Mouse (Mus musculus) gastrocnemius, postnatal 10 days (tissue): ENCODE data around the gene Sox15. TPM values are rescaled to one million over a fixed set of nuclear protein-coding genes. Genes with fewer than 3 reads are reported as not detected.

ENCODE experiments used
- DNase-seq: peaks from one replicate; pipeline ENCODE4 v3.0.0; 2021; ENCODE audit warnings: mixed read lengths
- total RNA-seq, 2 experiments: library from RNA; stranded (reverse); gene quantifications; 2 replicates each; pipeline ENCODE4 v1.2.3; 2021

The Sox15 gene
- total RNA-seq, 2 experiments from 2014 or later: 0.32 TPM; not detected in 1

DNA sequence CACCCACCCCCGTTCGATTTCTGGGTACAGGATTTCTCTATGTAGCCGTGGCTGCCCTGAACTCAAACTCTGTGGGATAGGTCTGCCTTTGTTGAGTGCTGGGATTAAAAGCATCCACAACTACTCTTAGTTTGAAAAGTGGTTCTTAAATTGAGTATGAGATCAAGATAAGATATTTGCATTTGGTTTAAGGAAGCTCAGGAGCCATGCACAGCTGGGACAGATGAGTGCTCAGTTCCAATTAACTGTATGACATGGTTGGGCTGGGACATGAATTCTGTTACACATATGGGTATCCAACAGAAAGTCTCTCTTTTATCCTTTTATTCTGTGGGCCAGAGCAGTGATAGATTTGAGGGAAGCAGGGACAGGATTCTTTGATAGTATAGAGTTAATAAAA, 19.6 kb upstream of the Sox15 start:
- no peak for DNase-seq

- no peak for DNase-seq
Observed at GRCm38 (mm10) chr11:69645860-69646259, 9.3 kb upstream of the Sox15 start.

DNA sequence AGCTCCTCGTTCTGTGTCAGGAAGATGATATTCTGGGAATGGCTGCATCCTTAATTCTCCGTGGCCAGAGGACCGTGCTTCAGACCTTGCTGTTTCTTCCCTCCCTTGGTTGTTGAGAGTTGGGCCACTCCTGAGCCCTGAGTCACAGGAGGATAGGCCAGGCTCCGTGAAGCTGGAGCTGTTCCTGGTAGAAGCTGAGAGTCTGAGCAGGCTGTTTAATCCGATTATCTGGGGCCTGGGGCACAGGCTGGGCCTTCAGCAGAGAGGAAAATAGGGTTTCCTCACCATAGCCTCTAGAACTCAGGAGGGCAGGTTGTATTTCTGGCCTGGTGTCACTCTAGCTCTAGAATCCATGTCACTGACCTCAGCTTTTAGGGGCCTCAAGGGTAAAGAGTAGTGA, 1.7 kb upstream of the Sox15 start:
- no peak for DNase-seq

DNA sequence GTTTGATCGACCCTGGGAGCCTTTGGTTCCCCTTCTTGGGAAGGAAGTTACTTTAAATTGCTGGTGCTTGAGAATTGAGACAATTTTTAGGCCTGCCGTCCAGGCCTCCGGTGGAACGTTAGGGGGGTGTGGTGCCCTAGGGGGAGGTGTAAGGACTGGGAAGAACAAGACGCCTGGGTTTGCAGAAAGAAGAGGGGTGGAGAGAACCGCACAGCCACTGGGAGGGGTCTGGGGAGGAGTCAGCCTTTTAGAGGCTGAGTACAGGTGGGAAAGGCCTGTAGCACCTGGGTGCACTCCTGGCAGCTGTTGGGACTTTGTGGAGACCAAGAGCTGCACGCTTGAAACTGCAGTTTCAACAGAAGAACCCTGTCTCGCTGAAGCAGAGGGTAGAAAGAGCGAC, 354 bp upstream of the Sox15 start:
- no peak for DNase-seq

DNA sequence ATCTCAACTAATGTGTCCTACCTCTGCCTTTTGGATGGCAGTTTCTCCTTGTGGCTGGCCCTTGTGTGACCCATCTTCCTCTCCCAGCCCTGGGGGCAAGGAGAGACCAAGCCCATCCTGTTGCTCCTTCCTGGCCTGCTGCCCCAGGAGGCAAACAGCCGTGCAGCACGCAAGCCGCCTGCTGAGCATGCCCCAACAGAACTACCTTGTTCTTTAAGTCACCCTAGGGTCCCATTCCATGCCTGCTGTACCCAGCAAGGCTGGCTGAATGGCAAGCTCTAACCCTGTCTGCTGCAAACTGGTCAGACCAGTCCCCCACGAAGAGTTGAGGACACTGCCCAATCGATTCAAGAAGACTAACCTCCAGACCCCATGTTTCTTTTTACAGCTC, 946 bp downstream of the Sox15 start:
- DNase-seq: no peak

GRCm38 (mm10) chr11:69656617-69657461, 1.7 kb downstream of the Sox15 start:
- no peak for DNase-seq

GRCm38 (mm10) chr11:69657462-69657881, 2.4 kb downstream of the Sox15 start:
- no peak for DNase-seq

GRCm38 (mm10) chr11:69661221-69661881, 6.2 kb downstream of the Sox15 start:
- no peak for DNase-seq

GRCm38 (mm10) chr11:69662213-69662966, 7.3 kb downstream of the Sox15 start, which contains the start of gene Mpdu1:
Gene Mpdu1, minus strand, starts transcription at chr11:69662642.
- DNase-seq: peak; percentile 89

DNA sequence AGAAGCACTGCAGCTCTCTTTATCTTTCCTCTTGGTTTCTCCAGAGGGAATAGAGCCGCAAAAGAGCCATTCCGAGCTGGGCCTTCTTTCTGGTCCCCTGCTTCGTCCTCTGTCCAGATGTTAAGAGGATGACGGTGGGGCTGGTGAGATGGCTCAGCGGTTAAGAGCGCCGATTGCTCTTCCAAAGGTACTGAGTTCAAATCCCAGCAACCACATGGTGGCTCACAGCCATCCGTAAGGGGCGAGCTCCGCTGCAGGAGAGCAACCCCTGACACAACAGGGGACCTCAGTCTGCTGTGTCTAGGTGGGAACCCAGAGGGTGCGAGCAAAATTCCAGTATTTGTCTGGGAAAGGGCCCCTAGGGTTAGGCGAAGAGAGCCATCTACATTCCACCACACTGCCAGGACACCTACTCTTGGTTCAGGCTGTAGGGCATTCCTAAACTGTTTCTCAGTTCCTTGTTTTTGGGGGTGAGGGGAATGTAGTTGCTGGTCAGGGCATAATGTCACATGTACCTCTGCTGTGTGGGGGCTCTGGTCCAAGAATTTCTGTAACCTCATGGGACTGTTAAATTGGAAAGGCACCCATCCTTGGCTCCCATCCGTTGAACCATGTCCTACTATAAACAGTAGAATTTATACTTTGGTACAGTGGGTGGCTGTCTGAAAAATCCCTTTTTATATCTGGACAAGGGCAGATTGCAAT, 8.0 kb downstream of the Sox15 start:
- no peak for DNase-seq

- no peak for DNase-seq
Observed at GRCm38 (mm10) chr11:69663795-69664194, 8.7 kb downstream of the Sox15 start.

GRCm38 (mm10) chr11:69664841-69665240, 9.7 kb downstream of the Sox15 start:
- DNase-seq: no peak

GRCm38 (mm10) chr11:69665457-69665960, 10.4 kb downstream of the Sox15 start:
- no peak for DNase-seq

- no peak for DNase-seq
Observed at GRCm38 (mm10) chr11:69665961-69666664, 11.0 kb downstream of the Sox15 start, which contains the start of gene Cd68. Gene Cd68, minus strand, starts transcription at chr11:69666153.

DNA sequence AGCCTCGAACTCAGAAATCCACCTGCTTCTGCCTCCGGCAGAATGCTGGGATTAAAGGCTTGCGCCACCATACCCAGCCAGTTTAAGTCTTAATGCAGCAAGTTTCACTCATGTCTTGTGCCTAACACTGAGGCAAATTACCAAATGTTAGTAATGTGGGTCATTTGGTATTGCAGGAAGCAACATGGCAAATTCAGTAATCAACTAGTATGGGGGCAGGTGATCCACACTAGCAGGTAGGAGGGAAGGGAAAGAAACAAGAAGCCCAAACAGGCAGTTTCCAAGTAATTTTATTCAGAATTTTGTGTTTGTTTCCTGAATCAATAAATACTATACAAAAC, 11.5 kb downstream of the Sox15 start:
- DNase-seq: no peak

- peak; percentile 97 for DNase-seq
Observed at GRCm38 (mm10) chr11:69670786-69671725, 15.9 kb downstream of the Sox15 start.

- DNase-seq: no peak
Observed at GRCm38 (mm10) chr11:69671726-69672124, 16.6 kb downstream of the Sox15 start.

DNA sequence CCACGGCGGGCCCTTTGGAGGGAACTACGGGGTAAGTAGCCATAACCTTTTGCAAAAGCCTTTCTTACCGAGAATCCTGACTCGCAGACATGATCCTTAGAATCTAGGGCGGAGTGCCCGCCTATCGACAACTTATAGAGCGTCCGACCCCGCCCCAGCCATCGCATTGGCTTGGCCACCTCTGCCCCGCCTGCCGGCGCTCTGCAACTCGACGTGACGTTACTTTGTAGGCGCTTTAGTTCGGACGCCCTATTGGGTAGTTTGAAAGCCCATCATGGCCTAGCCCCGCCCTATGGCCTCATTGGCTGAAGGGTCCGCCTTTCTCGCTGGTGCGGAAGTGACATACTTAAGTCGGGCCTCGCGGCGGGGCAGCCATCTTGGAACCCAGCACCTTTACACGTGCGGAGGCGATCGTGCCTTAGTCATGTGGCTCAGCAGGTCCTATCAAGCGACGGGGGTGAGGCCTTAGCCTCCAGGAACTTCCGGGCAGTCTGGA, 17.1 kb downstream of the Sox15 start, which contains the start of gene Eif4a1:
Gene Eif4a1 (minus strand): TSS at position 213 of the 496 bp plus-strand sequence.
- peak; percentile 97 for DNase-seq

- DNase-seq: no peak
Observed at GRCm38 (mm10) chr11:69679144-69679543, 24.0 kb downstream of the Sox15 start.
